Mouse (Mus musculus): Measurements from ENCODE around the gene Cenpt. TPM values are rescaled to one million over a fixed set of nuclear protein-coding genes. Genes with fewer than 3 reads are reported as not detected.

Cenpt gene
- polyA plus RNA-seq (2014; fragmentation: Illumina TruSeq; extraction: RNeasy Lipid Tissue Mini Kit (QIAGEN cat#74804); ENCODE audit: low replicate concordance): 1.1 TPM

DNA sequence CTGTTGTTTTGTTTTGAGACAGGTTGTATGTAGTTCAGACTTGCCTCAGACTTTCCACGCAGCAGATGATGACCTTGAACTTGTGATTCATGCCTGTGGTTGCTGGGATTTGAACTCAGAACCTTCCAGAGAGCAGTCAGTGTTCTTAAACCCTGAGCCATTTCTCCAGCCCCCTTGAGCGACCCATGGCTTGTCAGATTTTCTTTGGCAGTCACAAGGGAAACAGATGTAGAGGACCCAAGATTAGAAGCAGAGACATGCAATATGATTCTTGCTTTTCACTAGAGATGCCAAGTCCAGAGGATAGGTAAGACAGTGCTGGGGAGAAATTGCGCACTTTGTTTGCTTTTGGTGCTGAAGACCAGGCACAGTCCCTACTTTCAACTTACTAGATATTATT is at the start of gene Cenpt:
Gene Cenpt (minus strand): TSS at position 101 of the 400 bp plus-strand sequence.

DNA sequence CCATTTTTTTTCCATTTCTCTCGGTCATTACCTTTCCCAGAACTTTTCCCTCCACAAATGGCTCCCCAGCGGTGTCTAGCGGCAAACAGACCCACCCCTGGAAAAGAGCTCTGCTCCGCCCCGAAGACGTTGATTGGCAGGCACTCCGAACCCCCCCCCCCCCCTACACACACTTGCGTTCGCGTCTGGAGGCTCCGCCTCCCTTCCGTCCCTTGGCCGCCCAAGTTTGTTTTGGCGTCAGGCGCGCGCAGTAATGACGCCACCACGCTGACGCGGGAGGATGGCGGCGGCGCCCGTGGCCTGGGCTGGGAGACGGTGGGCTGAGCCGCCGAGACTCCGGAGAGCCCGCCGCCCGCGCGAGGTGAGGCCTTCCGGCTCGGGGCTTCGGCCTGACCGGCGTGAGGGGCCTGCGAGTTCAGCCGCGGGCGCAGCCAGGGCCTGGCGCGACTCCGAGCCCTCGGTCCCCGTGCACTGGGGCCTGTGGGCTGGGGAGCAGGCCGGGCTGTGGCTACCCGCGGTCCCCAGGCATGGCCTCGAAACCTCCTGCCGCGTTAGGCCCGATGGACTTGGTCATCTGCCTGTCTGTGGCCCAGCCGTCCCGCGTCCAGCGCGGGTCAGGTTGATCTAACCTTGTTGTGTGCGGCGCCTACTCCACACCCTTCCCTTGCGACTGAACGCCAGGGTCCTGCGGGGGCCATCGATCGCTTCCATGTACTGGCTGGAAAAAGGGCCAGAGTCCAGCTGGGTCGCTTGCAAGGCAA is 47.3 kb upstream of the Cenpt start, which contains the start of gene Pskh1:
Gene Pskh1 (plus strand): TSS at position 262 of the 761 bp plus-strand sequence.

DNA sequence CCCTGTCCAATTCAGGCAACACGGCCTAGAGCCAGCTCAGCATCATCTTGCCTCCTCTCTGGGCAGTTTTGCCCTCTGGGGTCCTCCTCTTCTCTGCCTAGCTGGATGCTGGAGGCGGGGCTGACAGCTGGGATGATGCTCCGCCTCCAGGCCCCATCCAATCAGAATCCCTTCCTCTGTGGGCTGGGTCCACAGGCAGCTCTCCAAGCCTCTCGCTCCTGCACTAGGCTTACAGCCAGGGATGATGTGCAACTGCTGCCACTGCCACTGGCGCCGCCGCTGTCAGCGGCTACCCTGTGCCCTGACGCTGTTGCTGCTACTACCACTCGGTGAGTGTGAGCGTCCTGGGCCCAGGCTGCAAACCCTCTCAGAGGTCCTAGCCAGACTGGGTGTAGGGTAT is 40.3 kb upstream of the Cenpt start, which contains the start of gene Nrn1l:
Gene Nrn1l (plus strand): TSS at position 229 of the 400 bp plus-strand sequence.

DNA sequence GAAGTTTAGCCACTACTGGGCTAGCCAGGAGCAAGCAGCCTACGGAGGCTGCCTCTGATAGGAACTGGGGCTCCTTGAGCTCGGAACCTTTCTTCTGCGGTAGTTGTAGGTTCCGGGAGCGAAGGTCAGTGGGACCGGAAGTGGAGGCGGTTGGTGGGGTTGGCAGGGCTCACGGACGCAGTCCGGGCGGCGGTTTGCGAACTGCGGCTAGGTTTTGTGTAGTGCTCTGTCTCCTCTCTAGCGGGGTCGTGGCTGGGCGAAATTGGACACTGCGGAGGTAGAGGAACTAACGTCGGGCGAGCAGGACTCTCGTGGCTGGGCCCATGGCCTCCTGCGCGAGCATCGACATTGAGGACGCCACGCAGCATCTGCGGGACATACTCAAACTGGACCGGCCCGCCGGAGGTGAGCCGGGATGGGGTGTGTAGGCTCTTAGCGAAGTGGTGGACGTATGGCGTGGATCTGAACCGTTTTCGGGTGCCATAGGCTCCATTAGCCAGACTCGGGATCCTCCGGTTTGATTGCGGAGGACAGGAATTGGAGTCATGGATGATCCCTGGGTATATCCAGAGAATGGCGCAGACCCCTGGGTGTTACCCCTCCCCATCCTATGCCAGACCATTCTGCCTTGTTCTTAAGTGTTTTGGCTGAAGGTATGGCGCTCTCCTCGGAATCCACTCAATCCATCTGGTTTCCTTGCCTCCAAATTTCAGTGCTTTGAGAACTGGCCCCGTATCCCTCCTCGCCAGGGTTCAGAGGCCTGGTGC is 27.9 kb upstream of the Cenpt start, which contains the start of gene Edc4:
Gene Edc4 (plus strand): TSS at position 128 of the 767 bp plus-strand sequence.

DNA sequence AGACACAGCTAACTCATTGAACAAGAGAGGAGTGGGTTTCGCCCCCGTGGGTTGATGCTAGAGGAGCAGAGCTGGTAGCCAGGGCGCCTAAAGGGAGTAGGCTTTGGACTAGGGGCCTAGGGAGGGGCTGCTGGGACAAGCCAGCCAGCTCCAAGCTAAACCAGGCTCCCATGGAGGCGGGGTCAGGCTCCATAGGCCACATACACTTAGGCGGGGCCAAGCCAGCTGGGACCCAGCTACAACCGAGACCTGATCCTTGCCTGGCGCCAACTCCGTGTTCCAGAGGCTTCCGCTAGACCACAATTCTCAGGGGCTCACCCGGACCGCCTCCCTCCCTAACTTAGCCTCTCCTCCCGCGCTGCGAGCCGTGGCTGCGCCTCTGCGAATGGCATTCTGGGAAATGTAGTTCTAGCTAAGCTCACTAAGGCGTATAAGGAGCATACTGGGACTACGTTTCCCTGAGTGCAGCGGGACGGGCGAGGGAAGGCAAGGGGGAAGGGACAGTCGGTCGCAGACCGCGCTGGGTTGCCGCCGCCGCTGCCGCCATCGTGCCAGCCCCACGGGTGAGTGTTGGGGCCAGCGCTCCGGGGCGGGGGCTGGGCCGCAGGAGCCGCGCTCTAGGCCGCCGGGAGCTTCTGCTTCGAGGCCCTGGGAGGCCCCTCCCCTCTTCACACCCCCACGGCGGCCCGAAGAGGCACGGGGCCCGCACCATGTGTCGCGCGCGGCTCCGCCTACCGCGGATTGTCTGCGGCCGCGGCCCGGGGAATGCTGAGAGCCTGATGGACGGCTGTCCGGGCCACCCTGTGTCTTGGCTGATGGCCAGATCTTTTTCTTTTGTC is 7.3 kb upstream of the Cenpt start, which contains the start of gene Nutf2:
Gene Nutf2 (plus strand): TSS at position 438 of the 839 bp plus-strand sequence.

DNA sequence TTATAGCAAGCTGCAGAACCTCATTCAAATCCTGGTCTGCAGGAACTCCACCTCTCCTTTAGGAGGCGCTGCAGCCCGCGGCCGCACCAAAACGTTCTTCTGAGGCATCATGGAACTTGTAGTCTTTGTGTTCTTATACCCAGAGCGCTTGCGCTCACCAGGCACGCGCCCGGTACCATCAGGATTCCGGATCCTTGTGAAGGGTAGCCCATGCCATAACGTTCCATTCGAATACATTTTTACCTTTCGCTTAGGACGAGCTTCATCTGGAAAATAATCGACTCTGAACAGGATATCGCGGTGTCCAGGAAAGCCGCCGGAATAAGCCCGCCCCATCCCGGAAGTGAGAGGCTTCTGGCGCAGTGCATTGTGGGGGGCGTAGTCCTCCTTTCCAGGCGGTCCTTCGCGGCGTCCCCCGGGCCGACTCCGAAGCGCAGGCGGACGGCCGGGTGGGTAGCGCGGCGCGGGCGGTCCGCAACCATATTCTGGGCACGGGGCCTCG is 1.7 kb upstream of the Cenpt start, which contains the start of gene Thap11:
Gene Thap11 (plus strand): TSS at position 418 of the 502 bp plus-strand sequence.

DNA sequence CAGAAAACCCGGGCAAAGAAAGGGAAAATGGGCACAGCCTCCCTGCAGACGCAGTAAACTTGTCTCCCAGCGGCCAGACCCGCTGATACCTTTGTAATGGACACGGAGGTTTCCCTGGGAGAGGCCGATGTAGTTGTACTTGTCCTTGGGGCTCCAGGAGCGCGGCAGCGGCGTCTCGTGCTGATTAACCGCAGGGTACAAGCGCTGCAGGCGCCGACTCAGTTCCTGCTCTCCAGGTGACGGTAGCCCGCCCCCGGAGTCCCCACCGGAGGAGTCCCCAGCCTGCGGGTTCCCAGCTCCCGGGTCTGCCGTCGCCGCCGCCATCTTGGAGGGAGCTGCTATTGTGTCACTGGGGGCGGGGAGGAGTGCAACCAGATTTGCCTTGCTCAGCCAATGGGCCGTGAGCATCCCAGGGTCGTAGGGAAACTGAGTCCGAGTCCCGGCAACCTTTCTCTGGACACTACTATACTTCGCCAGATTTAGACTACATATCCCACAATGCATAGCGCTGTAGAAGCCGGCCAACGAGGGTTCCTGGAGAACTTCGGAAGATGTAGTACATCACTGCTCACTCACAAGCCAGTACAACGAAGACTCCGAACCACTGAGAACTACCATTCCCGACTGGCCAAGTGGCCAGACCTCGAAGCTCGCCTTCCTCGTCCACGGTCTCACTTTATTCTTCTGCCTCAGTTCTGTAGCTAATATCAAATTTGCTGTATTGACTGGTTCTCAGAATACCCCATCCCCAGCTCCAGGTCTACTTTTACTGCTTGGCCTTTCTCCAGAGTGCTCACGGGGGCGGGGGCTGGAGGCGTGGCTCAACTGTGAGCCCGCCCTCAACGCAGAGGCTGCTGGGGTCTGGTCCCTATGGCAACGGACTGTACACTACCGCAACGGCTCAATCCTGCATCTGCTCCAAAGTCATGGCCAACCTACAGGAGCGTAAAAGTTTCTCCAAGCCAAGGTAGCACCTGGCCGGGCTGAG is 25.9 kb downstream of the Cenpt start, which contains the start of the genes Ranbp10 and Tsnaxip1:
Gene Ranbp10 (minus strand): TSS at position 490 of the 988 bp plus-strand sequence.
Gene Tsnaxip1 (plus strand): TSS at position 871 of the 988 bp plus-strand sequence.

Other genes with a start within 250 kb of the Cenpt start
- gene Ripor1, start 248.0 kb downstream of the Cenpt start, polyA plus RNA-seq (2014; fragmentation: Illumina TruSeq; extraction: RNeasy Lipid Tissue Mini Kit (QIAGEN cat#74804); ENCODE audit: low replicate concordance): 0.11 TPM
- 64.9 TPM for gene Ctcf, start 216.7 kb downstream of the Cenpt start, polyA plus RNA-seq (2014; fragmentation: Illumina TruSeq; extraction: RNeasy Lipid Tissue Mini Kit (QIAGEN cat#74804); ENCODE audit: low replicate concordance)
- not detected for gene Agrp, start 215.9 kb downstream of the Cenpt start, polyA plus RNA-seq (2014; fragmentation: Illumina TruSeq; extraction: RNeasy Lipid Tissue Mini Kit (QIAGEN cat#74804); ENCODE audit: low replicate concordance)
- gene Carmil2, start 167.0 kb downstream of the Cenpt start, polyA plus RNA-seq (2014; fragmentation: Illumina TruSeq; extraction: RNeasy Lipid Tissue Mini Kit (QIAGEN cat#74804); ENCODE audit: low replicate concordance): 0.30 TPM
- gene Acd, start 152.2 kb downstream of the Cenpt start, polyA plus RNA-seq (2014; fragmentation: Illumina TruSeq; extraction: RNeasy Lipid Tissue Mini Kit (QIAGEN cat#74804); ENCODE audit: low replicate concordance): 0.85 TPM
- gene Pard6a, start 152.1 kb downstream of the Cenpt start, polyA plus RNA-seq (2014; fragmentation: Illumina TruSeq; extraction: RNeasy Lipid Tissue Mini Kit (QIAGEN cat#74804); ENCODE audit: low replicate concordance): not detected
- not detected for gene 4933405L10Rik, start 145.6 kb downstream of the Cenpt start, polyA plus RNA-seq (2014; fragmentation: Illumina TruSeq; extraction: RNeasy Lipid Tissue Mini Kit (QIAGEN cat#74804); ENCODE audit: low replicate concordance)
- not detected for gene Enkd1, start 145.1 kb downstream of the Cenpt start, polyA plus RNA-seq (2014; fragmentation: Illumina TruSeq; extraction: RNeasy Lipid Tissue Mini Kit (QIAGEN cat#74804); ENCODE audit: low replicate concordance)
- 0.22 TPM for gene Gfod2, start 94.6 kb downstream of the Cenpt start, polyA plus RNA-seq (2014; fragmentation: Illumina TruSeq; extraction: RNeasy Lipid Tissue Mini Kit (QIAGEN cat#74804); ENCODE audit: low replicate concordance)
- gene Ranbp10, start 25.9 kb downstream of the Cenpt start, polyA plus RNA-seq (2014; fragmentation: Illumina TruSeq; extraction: RNeasy Lipid Tissue Mini Kit (QIAGEN cat#74804); ENCODE audit: low replicate concordance): 3.2 TPM
- not detected for gene Tsnaxip1, start 25.5 kb downstream of the Cenpt start, polyA plus RNA-seq (2014; fragmentation: Illumina TruSeq; extraction: RNeasy Lipid Tissue Mini Kit (QIAGEN cat#74804); ENCODE audit: low replicate concordance)
- gene Thap11, start 1.9 kb upstream of the Cenpt start, polyA plus RNA-seq (2014; fragmentation: Illumina TruSeq; extraction: RNeasy Lipid Tissue Mini Kit (QIAGEN cat#74804); ENCODE audit: low replicate concordance): 4.3 TPM
- gene Nutf2, start 7.3 kb upstream of the Cenpt start, polyA plus RNA-seq (2014; fragmentation: Illumina TruSeq; extraction: RNeasy Lipid Tissue Mini Kit (QIAGEN cat#74804); ENCODE audit: low replicate concordance): 40.2 TPM
- gene Edc4, start 27.6 kb upstream of the Cenpt start, polyA plus RNA-seq (2014; fragmentation: Illumina TruSeq; extraction: RNeasy Lipid Tissue Mini Kit (QIAGEN cat#74804); ENCODE audit: low replicate concordance): 1.5 TPM
- not detected for gene Nrn1l, start 40.3 kb upstream of the Cenpt start, polyA plus RNA-seq (2014; fragmentation: Illumina TruSeq; extraction: RNeasy Lipid Tissue Mini Kit (QIAGEN cat#74804); ENCODE audit: low replicate concordance)
- 0.52 TPM for gene Pskh1, start 47.2 kb upstream of the Cenpt start, polyA plus RNA-seq (2014; fragmentation: Illumina TruSeq; extraction: RNeasy Lipid Tissue Mini Kit (QIAGEN cat#74804); ENCODE audit: low replicate concordance)
- gene Ctrl, start 80.6 kb upstream of the Cenpt start, polyA plus RNA-seq (2014; fragmentation: Illumina TruSeq; extraction: RNeasy Lipid Tissue Mini Kit (QIAGEN cat#74804); ENCODE audit: low replicate concordance): 24.9 TPM
- gene Psmb10, start 85.2 kb upstream of the Cenpt start, polyA plus RNA-seq (2014; fragmentation: Illumina TruSeq; extraction: RNeasy Lipid Tissue Mini Kit (QIAGEN cat#74804); ENCODE audit: low replicate concordance): 1.7 TPM
- not detected for gene Lcat, start 90.1 kb upstream of the Cenpt start, polyA plus RNA-seq (2014; fragmentation: Illumina TruSeq; extraction: RNeasy Lipid Tissue Mini Kit (QIAGEN cat#74804); ENCODE audit: low replicate concordance)
- 0.26 TPM for gene Slc12a4, start 112.8 kb upstream of the Cenpt start, polyA plus RNA-seq (2014; fragmentation: Illumina TruSeq; extraction: RNeasy Lipid Tissue Mini Kit (QIAGEN cat#74804); ENCODE audit: low replicate concordance)
- not detected for gene Dpep3, start 126.2 kb upstream of the Cenpt start, polyA plus RNA-seq (2014; fragmentation: Illumina TruSeq; extraction: RNeasy Lipid Tissue Mini Kit (QIAGEN cat#74804); ENCODE audit: low replicate concordance)
- 1.3 TPM for gene Dus2, start 138.1 kb upstream of the Cenpt start, polyA plus RNA-seq (2014; fragmentation: Illumina TruSeq; extraction: RNeasy Lipid Tissue Mini Kit (QIAGEN cat#74804); ENCODE audit: low replicate concordance)
- gene Dpep2nb, start 152.7 kb upstream of the Cenpt start, polyA plus RNA-seq (2014; fragmentation: Illumina TruSeq; extraction: RNeasy Lipid Tissue Mini Kit (QIAGEN cat#74804); ENCODE audit: low replicate concordance): not detected
- gene Ddx28, start 158.6 kb upstream of the Cenpt start, polyA plus RNA-seq (2014; fragmentation: Illumina TruSeq; extraction: RNeasy Lipid Tissue Mini Kit (QIAGEN cat#74804); ENCODE audit: low replicate concordance): 1.4 TPM
- 75.6 TPM for gene Nfatc3, start 205.6 kb upstream of the Cenpt start, polyA plus RNA-seq (2014; fragmentation: Illumina TruSeq; extraction: RNeasy Lipid Tissue Mini Kit (QIAGEN cat#74804); ENCODE audit: low replicate concordance)